Mouse (Mus musculus) central nervous system, embryonic 14 days (tissue): ENCODE data around the gene Adat2. TPM values are rescaled to one million over a fixed set of nuclear protein-coding genes. Genes with fewer than 3 reads are reported as not detected.

Experiments used
- polyA plus RNA-seq: library from polyadenylated mRNA; depleted of rRNA; stranded (reverse); fragments of >200 nt; gene quantifications from 2 replicates; pipeline ENCODE4 v1.2.3, GENCODE M21; 2012; rRNA removed

Gene Adat2
- 6.8 and 8.4 TPM in 2 replicates for polyA plus RNA-seq

DNA sequence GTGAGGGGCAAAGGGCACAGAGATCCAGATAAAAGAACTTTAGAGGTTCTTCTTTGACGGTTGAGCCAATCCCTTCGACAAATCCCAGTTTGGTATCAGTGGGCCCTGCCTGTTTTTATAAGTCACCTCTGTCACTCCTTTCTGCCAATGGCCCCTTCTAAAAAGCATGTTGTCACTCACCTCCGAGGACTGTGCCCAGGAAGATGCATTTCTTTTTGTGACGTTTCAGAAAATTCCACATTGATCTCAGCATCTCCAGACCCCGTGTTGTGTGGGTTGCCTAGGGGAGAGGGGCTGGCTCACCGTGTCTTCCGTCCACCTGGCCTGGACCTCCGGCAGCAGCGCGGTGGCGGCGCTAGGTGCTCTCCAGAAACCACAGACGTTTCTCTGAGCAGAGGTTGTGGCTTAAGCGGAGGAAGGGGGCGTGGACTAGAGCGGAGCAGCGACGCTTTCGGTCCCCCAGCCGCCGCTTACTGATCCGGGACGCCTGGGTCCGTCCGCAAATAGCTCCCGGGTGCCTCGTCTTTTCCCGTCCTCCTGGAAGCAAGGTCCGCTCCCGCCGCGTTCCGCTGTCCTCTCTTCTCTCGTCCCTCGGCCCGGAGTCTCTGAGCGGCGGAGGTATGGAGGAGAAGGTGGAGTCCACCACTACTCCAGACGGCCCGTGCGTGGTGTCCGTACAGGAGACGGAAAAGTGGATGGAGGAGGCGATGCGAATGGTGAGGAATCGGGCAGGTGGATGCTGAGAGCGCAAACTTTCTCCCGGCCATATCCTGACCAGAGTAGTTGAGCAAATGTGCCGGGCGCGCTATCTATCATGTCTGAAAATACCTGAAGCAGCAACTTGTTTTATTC is at the start of gene Adat2, which contains the start of gene Pex3:
Gene Adat2 (plus strand): TSS at position 249 of the 852 bp plus-strand sequence.
Gene Pex3 (minus strand): TSS at position 497 of the 852 bp plus-strand sequence.

Other genes starting within 250 kb of the Adat2 start
- 5.8 and 8.2 TPM in 2 replicates for gene Phactr2, start 78.5 kb upstream of the Adat2 start, polyA plus RNA-seq
- gene Fuca2, start 53.4 kb upstream of the Adat2 start, polyA plus RNA-seq: 14.3 and 21.0 TPM in 2 replicates
- gene Pex3, start 248 bp downstream of the Adat2 start, polyA plus RNA-seq: 27.3 and 28.5 TPM in 2 replicates